Mouse (Mus musculus) spleen, adult 2 months (tissue): ENCODE measurements around the gene Agbl4.

Experiments
- CTCF ChIP-seq: fragments of 200-500 bp; IDR thresholded peaks from 2 replicates; pipeline ENCODE4 v1.5.1; 2011; ENCODE audit warnings: mild to moderate bottlenecking, inconsistent platforms; ENCODE audit not compliant: insufficient read depth, insufficient read length, insufficient replicate concordance; ENCODE audit errors: extremely low read depth
- POLR2A ChIP-seq: fragments of 200-500 bp; IDR thresholded peaks from 2 replicates; pipeline ENCODE4 v1.6.1; 2011; ENCODE audit warnings: low read depth, low read length, inconsistent platforms

DNA sequence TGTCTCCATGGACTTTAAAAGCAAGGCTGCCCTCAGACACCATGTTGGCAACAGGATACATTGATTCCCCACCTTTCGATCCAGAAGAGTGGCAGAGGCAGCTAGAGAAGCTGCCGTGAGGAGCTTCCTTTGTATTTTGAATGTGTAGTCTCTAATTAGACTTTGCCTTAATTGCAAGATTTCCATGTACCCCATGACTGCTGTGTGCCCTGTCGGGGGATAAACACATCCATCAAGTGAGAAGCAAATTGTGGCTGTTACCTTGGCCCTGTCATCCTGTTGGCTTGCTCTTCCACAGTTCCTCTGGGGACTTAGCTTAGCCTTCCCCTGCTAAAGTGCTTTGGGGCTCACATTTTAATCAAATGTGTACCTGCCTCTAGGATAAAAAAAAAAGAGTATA, 1075.0 kb downstream of the Agbl4 start:
- TF ChIP-seq CTCF (no peak), POLR2A (no peak)
